Mouse (Mus musculus): ENCODE data around the gene 9530053A07Rik.

GRCm38 (mm10) chr7:28084215-28084614 is 45.1 kb upstream of the 9530053A07Rik start:
- TF ChIP-seq EP300 (optimal IDR thresholded peaks at IDR 0.05) (no peak), CTCF (IDR thresholded peaks at IDR 0.05; ENCODE audit: low read depth) (no peak)
